Mouse (Mus musculus) myocyte (in vitro differentiated cells): Measurements from ENCODE around the gene Itgb6.

Experiments
- MAX ChIP-seq: IDR thresholded peaks from one replicate; pipeline ENCODE4 v1.6.1; 2011; ENCODE audit warnings: low read depth, mild to moderate bottlenecking, control low read depth
- POLR2A ChIP-seq: IDR thresholded peaks from one replicate; pipeline ENCODE4 v1.6.1; 2011; ENCODE audit warnings: low read depth, mild to moderate bottlenecking, control low read depth, moderate library complexity; ENCODE audit not compliant: insufficient read length
- REST ChIP-seq: IDR thresholded peaks from one replicate; pipeline ENCODE4 v1.6.1; 2011; ENCODE audit warnings: mild to moderate bottlenecking, control low read depth, moderate library complexity; ENCODE audit not compliant: insufficient read depth, insufficient read length
- TCF12 ChIP-seq: IDR thresholded peaks from one replicate; pipeline ENCODE4 v1.6.1; 2011; ENCODE audit warnings: mild to moderate bottlenecking, control low read depth; ENCODE audit not compliant: poor library complexity, insufficient read depth, severe bottlenecking
- USF1 ChIP-seq: IDR thresholded peaks from one replicate; pipeline ENCODE4 v1.6.1; 2011; ENCODE audit warnings: low read depth, mild to moderate bottlenecking, control low read depth, moderate library complexity

DNA sequence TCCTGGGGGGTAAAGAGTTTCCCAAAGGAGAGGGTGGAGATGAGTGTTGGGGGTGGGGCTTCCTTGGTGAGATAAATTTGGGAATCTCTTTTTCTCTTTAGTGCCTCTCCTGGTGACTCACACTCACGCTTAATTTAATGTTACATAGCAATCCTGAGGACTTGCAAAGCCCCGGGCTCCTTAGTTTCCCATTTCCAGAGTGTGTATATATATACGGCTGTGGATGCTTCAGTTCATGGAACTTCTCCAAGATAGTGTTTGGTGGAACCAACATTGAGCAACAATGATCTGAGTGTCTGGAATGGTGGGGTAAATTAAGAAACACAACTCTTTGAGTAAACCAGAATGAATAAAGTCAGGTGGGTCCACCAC lies 108.6 kb downstream of the Itgb6 start:
- no peak for TF ChIP-seq MAX
- TF ChIP-seq REST = no peak
- no peak for TF ChIP-seq POLR2A
- no peak for TF ChIP-seq TCF12
- TF ChIP-seq USF1 = no peak
